Mouse (Mus musculus) liver, embryonic 14.5 days (tissue): ENCODE results near the gene Faim2.

Experiments used
- CTCF ChIP-seq: IDR thresholded peaks from 2 replicates; pipeline ENCODE4 v1.5.1; 2016; ENCODE audit warnings: antibody characterized with exemption, low read depth, control low read depth
- EP300 ChIP-seq: IDR thresholded peaks from 2 replicates; pipeline ENCODE4 v1.6.1; 2016; ENCODE audit warnings: antibody characterized with exemption, low read depth

GRCm38 (mm10) chr15:99546596-99546995 is 18.6 kb upstream of the Faim2 start:
- no peak for TF ChIP-seq CTCF
- TF ChIP-seq EP300 = no peak
